Mouse (Mus musculus): ENCODE data around the gene Golm1. TPM values are rescaled to one million over a fixed set of nuclear protein-coding genes. Genes with fewer than 3 reads are reported as not detected.
"Not testable (repeated sequence)": the region's sequence is repeated elsewhere in the genome, so short reads cannot be mapped to it uniquely, and the experiment has no call there.

Gene Golm1
- 24.8 and 27.6 TPM in 2 replicates for polyA plus RNA-seq (2012)

DNA sequence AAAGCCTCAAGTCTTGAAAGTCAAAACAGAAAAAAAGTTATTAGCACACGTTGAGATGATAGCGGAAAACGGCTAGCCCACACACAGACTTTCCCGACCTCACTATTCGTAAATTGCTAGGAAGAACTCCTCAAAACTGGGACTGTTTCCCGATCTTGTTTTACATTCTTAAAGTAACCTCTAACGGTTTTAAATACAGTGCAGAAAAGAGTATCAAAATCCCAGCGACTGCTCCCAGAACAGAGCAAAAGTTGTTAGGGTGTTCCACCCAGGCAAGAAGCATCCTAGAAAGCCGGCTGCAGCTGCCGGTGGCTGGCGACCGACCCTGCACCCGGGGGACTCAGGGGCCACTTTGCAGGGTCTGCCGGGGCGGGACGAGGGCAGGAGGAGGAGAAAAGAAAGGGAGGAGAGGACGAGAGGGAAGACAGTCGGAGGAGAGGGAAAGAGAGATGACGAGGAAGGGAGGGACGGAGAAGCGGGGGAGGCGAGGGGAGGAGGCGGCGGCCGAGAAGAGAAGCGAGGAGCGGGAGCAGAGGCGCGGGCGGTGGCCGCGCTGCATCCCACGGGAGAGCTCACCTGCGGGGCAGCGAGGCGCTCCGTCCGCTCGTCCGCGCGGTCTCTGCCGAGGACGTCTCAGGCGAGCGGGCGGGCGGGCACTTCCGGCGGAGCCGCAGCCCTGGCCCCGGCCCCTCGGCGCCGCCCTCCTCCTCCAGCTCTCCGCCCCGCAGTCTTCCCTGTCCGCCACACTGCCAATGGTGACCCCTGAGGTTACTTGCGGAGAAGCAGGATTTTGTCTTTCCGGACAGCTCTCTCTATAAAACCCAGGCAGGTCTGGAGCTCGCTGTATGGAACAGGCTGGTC lies at the start of gene Golm1:
Gene Golm1, minus strand, starts transcription at position 661 of the 861 bp plus-strand sequence.
- TF ChIP-seq GATA1 (IDR thresholded peaks at IDR 0.05; ENCODE audit: low read length), result no peak

GRCm38 (mm10) chr13:59719475-59719874 lies 43.9 kb upstream of the Golm1 start:
- TF ChIP-seq GATA1 (IDR thresholded peaks at IDR 0.05; ENCODE audit: low read length), result no peak

DNA sequence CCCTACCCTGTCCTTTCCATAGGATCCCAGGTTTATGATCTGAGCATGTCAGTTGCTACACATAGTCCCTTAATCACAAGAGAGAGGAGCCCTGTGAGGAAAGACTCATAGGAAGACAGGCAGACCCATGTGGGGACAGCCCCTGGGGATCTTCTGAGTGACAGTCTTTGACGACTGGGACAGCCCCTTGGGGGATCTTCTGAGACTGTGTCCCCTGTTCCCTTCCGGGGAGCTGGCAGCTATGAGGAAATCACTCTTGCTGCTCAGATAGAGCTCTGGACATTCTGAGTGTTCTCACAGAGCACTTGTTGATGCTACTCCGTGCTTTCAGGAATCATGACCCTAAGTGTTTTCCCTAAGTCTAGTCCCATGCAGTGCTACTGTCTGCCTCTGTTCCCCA lies 38.1 kb upstream of the Golm1 start:
- TF ChIP-seq GATA1 (IDR thresholded peaks at IDR 0.05; ENCODE audit: low read length), result no peak

- TF ChIP-seq GATA1 (IDR thresholded peaks at IDR 0.05; ENCODE audit: low read length), result not testable (repeated sequence)
Measured at GRCm38 (mm10) chr13:59711984-59712383, 36.4 kb upstream of the Golm1 start, which contains the start of gene Spata31d1b. Spata31d1b (plus strand) TSS chr13:59712284.

DNA sequence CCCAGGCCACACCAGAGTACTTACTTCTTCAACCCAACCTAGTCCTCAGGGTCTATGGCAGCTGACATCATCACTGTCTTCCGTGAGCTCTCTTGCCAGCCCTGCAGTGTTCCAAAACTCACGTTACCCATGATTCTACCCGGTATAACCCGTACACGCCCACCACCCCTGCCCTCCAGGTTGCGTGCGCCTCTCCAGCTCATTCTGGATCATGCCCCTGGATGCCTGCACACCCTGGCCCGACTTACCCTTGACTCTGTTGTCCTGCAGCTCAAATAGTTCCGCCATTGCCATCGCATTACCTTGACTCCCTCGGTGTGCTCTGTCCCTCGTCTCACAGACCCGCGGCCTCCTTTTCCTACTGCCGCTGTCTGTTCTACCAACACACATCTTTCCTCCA lies 34.6 kb upstream of the Golm1 start, which contains the start of gene Spata31d1a:
Gene Spata31d1a, minus strand, starts transcription at position 101 of the 400 bp plus-strand sequence.
- no peak for TF ChIP-seq GATA1 (IDR thresholded peaks at IDR 0.05; ENCODE audit: low read length)

GRCm38 (mm10) chr13:59704562-59704961 lies 29.0 kb upstream of the Golm1 start:
- no peak for TF ChIP-seq GATA1 (IDR thresholded peaks at IDR 0.05; ENCODE audit: low read length)

DNA sequence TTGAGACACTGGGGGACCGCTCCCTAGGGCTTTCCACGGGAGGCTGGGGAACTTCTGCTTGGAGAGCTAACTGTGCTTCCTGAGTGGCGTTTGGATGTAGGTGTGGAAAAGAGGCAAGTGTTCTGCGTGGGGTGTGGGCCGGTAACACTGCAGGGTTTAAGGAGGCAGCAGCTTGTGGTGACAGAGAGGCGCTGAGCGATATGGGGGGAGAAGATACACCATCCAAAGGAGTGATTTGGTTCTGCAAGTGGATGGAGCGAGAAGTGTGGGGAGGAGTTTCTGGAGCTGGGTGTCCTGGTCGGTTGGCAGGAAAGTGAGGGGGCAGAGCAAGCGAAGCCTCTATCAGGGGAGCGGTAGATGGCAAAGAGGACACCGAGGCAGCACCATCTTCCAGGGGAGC lies 27.9 kb upstream of the Golm1 start:
- no peak for TF ChIP-seq GATA1 (IDR thresholded peaks at IDR 0.05; ENCODE audit: low read length)

DNA sequence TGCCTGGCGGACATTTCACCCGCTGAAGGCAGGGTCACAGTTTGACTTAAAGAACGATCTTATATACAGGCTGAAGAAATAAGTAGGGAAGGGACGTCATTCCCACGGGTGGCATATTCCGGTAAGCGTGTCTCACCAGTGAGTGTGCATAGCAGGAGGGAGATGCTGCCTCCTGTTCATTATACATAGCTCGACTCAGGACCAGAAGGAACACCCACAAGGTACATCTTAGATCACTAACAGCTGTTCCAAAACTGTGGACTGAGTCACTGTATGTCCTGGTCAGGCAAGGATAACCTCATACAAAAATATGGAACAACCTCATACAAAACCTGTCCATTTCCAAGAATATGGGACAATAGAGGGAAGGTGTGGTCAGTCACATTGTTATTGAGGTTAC lies 23.5 kb upstream of the Golm1 start:
- TF ChIP-seq GATA1 (IDR thresholded peaks at IDR 0.05; ENCODE audit: low read length), result no peak

GRCm38 (mm10) chr13:59695781-59696180 lies 20.2 kb upstream of the Golm1 start:
- TF ChIP-seq GATA1 (IDR thresholded peaks at IDR 0.05; ENCODE audit: low read length), result no peak

GRCm38 (mm10) chr13:59694008-59694407 lies 18.4 kb upstream of the Golm1 start, which contains the start of gene 4921517D22Rik:
4921517D22Rik (minus strand) TSS chr13:59694108.
- no peak for TF ChIP-seq GATA1 (IDR thresholded peaks at IDR 0.05; ENCODE audit: low read length)

GRCm38 (mm10) chr13:59691478-59691877 lies 15.9 kb upstream of the Golm1 start:
- no peak for TF ChIP-seq GATA1 (IDR thresholded peaks at IDR 0.05; ENCODE audit: low read length)

- TF ChIP-seq GATA1 (IDR thresholded peaks at IDR 0.05; ENCODE audit: low read length), result no peak
Measured at GRCm38 (mm10) chr13:59690576-59690975, 15.0 kb upstream of the Golm1 start.

DNA sequence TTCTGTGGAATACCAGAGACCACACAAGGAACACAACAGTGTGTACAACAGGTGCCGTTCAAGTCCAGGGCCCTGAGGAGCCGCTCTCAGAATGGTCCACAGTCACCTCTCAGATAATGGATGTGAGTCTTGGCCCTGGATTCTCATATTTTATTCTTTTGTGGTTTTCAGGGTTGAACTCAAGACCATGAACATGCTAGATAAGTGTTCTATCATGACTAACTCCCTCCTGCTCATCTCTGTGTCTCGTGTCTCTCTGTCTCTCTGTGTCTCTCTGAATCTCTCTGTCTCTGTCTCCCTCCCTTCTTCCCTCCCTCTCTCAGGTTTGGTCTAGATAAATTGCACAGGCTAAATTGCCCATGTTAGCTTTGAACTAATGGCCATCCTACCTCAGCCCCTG lies 14.2 kb upstream of the Golm1 start:
- TF ChIP-seq GATA1 (IDR thresholded peaks at IDR 0.05; ENCODE audit: low read length), result no peak

- TF ChIP-seq GATA1 (IDR thresholded peaks at IDR 0.05; ENCODE audit: low read length), result no peak
Measured at GRCm38 (mm10) chr13:59689313-59689712, 13.7 kb upstream of the Golm1 start.

DNA sequence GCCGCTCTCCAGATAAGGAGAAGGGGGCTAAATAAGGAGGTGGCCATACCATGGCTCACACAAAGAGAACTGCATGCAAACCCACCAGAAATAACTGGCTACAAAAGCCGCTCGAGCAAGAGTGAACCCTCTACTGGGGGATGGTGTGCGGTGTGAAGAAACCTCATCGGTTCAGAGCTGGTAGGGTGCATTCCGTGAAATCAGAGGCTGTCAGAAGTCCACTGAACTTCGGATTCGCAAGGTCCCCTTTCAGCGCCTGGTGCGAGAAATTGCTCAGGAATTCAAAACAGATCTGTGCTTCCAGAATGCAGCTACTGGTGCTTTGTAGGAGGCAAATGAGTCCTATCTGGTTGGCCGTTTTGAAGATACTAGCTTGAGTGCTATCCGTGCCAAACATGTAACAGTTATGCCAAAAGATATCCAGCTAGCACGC lies 12.7 kb upstream of the Golm1 start:
- no peak for TF ChIP-seq GATA1 (IDR thresholded peaks at IDR 0.05; ENCODE audit: low read length)

DNA sequence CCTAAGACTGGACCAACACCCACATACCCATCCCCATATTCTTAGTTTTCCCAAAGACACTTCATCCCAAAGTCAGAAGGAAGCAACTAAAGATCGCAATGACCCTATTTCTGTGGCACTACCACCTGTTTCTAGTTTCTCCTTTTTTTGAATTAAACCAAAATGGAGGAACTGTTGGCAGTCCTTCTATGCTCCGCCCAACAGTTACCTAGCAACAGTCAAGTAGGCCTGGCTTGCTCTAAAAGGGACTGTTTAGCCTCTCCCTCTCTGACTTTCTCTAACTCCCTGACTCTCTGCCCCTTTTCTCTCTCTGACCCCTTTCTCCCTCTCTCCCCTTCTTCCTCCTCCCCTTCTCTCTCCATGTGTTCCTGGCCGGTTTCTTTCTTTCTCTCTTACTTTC lies 9.6 kb upstream of the Golm1 start:
- TF ChIP-seq GATA1 (IDR thresholded peaks at IDR 0.05; ENCODE audit: low read length), result no peak

GRCm38 (mm10) chr13:59682629-59683028 lies 7.0 kb upstream of the Golm1 start:
- peak; percentile 31 for TF ChIP-seq GATA1 (IDR thresholded peaks at IDR 0.05; ENCODE audit: low read length)

Data from G1E-ER4 (cell line).